Mouse (Mus musculus) gastrocnemius, adult 2 months (tissue): Measurements from ENCODE around the gene Dcpp3. TPM values are rescaled to one million over a fixed set of nuclear protein-coding genes. Genes with fewer than 3 reads are reported as not detected.
"Not testable (repeated sequence)": the region's sequence is repeated elsewhere in the genome, so short reads cannot be mapped to it uniquely, and the experiment has no call there.

ENCODE experiments used
- DNase-seq: peaks from one replicate; pipeline ENCODE4 v3.0.0; 2022
- H3K27ac ChIP-seq: fragments of 200-600 bp; 2 replicates; pipeline ENCODE4 v1.8.1; 2022; ENCODE audit warnings: mild to moderate bottlenecking
- H3K4me3 ChIP-seq: fragments of 200-600 bp; 2 replicates; pipeline ENCODE4 v1.8.1; 2022; ENCODE audit warnings: mild to moderate bottlenecking, moderate library complexity
- CTCF ChIP-seq: fragments of 200-600 bp; IDR thresholded peaks from 2 replicates; pipeline ENCODE4 v1.8.1; 2022; ENCODE audit warnings: antibody characterized with exemption, mild to moderate bottlenecking, moderate library complexity
- intact Hi-C: fragments of 180-260 bp; cut with DNase I; formaldehyde crosslinking; loops from one replicate; pipeline ENCODE4 v1.15.1; 2025
- long read RNA-seq, 2 experiments: library from polyadenylated mRNA; stranded (forward); transcript quantifications; one replicate each; pipeline ENCODE4 v2.0.0; 2021
- total RNA-seq, 2 experiments: library from RNA; stranded (reverse); gene quantifications; 2 replicates each; pipeline ENCODE4 v1.2.3; 2021

The Dcpp3 gene
- not detected for total RNA-seq
- long read RNA-seq, experiment 1 = 0 reads
- long read RNA-seq, experiment 2 = 0 reads

DNA sequence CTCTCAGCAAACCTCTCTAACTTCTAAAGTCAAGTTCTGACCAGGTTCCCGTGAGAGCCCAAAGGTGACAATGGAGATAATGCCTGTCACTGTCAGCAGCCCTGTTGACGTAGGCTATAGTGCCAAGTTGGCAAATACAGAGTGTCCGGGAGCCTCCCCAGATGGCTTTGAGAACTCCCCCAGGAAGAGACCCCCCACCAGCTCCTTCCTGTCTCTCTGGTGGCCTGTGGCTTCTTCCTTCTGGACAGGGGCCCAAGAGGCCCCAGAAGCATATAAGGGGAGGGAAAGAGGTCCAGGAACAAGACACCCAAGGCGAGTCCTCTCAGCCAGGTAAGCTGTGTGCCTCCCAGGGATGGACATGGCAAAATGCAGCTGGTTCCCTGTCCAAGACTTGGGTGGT, at the start of gene Dcpp3:
Dcpp3 (plus strand) TSS at position 301 of the 400 bp plus-strand sequence.
- H3K27ac ChIP-seq, H3K4me3 ChIP-seq, DNase-seq, intact Hi-C loops: not testable (repeated sequence)

DNA sequence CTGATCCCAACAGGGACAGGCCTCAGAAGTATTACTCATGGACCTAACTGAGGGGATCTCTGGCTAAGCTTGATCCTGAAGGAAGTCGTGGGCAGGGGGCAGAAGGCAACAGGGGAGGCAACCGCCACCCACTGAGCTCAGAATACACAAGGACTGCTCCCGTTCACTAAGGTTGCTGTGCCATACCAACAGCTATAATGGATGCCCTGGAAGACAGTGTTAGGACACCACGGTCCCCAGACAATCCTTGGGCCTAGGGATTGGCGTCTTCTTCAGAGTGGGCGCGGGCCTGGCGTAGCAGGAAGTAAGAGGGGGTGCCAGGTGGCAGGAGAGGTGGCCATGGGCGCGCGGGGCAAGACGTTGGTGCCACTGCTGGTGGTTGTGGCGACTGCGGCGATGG, 49.5 kb upstream of the Dcpp3 start, which contains the start of gene Prss21:
Prss21 (plus strand) TSS at position 301 of the 400 bp plus-strand sequence.
- intact Hi-C loops = no loop called here

DNA sequence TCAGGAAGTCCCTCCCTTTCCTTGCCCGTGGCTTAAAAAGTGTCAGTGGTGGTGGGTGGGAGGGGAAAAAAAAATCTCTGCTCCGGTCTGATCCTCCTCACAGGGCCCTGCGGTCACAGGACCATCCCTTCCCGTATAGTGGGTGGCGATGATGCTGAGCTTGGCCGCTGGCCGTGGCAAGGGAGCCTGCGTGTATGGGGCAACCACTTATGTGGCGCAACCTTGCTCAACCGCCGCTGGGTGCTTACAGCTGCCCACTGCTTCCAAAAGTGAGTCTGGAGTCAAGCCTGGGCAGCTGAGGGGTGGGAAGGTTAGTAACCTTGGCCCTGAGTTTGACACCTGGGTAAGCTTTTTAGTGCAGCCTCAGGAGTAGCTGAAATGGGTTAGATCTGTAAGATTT, 48.7 kb upstream of the Dcpp3 start:
- Histone ChIP-seq H3K27ac (no peak overlapping the region), H3K4me3 (no peak overlapping the region)
- no peak for TF ChIP-seq CTCF
- DNase-seq = peak; percentile 27
- intact Hi-C loops = no loop called here

More for the DNA sequence above, 49.5 kb upstream of the Dcpp3 start, which contains the start of gene Prss21:
- TF ChIP-seq CTCF = no peak
- DNase-seq = no peak
- H3K27ac ChIP-seq = no peak within 1 kb of the TSS
- no peak within 1 kb of the TSS for H3K4me3 ChIP-seq

DNA sequence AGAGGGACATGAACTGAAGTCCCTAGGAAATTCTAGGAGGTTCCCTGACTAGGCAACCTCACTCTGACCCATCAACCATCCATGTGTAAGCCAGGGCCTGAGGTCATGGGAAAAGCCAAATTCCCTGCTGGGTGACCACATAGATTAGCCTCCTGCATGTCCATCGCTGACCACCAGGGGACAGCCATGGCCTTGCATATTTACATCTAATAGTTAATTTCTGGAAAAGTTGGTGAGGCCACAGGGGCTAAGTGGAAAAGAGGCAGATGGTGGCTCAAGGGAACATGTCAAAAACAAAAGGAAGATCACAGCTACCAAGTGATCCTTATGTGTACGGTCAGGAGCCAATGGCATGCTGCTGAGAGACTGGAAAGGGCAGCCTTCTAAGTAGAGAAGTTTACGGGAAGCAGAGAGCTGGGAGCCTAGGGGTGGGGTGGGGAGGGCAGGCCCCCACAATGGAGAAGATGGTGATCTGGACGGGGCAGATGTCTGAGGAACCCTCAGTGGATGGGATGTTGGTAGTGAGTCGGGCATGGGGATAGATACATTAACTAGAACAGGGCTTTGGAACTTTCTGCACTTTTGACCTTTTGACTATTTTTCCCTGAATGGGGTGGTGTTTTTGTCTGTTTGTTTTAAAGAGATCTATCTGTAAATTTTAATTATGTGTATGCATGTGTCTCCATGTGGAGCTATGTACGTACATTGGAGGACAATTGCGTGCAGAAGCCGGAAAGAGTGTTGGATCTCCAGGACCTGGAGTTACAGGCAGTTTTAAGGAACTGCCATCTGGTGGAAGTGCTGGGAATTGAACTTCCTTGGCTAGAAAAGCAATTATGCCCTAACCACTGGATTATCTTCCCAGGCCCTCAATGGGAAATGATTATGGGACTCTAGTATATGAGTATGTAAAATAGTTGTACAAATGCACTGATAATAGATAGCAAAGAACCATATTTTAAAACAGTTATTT, 43.1 kb upstream of the Dcpp3 start:
- DNase-seq = peak; percentile 55
- Histone ChIP-seq H3K4me3 (no peak overlapping the region), H3K27ac (no peak overlapping the region)
- intact Hi-C loops = loop anchor here (1.0 to 5.0 kb wide), 2 partner anchors 48 to 86 kb away; no protein-coding TSS in a partner anchor
- TF ChIP-seq CTCF = peak; percentile 78

DNA sequence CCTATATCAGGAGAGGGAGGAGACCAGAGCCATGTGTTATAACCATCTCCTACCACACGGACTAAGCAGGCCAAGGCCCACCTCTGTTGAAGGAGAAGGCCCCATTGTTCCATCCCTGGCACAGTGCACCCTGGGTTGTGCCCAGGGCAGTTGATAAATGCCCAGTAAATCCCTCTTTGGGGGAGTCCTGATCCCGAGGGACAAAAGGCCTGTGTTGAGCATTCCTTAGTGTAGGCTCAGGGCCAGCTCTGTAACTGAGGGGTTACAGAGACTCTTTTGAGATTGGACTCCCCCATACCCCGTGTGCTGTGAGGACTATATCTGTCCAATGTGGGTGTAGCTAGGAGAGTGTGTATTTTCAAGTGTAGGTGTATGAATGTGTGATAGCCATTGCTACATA, 40.5 kb upstream of the Dcpp3 start:
- no peak for DNase-seq
- Histone ChIP-seq H3K27ac (no peak overlapping the region), H3K4me3 (no peak overlapping the region)
- TF ChIP-seq CTCF = no peak
- intact Hi-C loops = no loop called here

DNA sequence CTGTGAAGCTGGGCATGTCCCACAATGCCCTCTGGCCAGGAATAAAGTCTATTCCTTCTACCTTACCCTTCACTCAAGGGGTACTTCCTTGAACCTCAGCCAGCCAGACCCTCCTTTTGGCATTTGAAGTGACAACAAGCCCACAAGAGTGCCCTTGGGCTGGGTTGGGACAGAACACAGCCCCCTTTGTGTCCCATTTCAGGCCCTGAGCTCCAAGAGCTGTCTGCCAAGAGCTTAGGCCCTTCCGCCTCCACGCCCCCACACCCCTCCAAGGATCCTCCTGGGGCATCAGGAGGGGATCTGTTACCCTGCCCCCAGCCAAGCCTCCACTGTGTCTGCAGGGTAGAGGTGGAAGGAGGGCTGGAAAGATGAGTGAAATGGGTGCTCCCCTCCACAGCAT, 40.1 kb upstream of the Dcpp3 start:
- DNase-seq = no peak
- no peak for TF ChIP-seq CTCF
- no peak overlapping the region for H3K27ac ChIP-seq
- no peak overlapping the region for H3K4me3 ChIP-seq
- intact Hi-C loops = no loop called here

DNA sequence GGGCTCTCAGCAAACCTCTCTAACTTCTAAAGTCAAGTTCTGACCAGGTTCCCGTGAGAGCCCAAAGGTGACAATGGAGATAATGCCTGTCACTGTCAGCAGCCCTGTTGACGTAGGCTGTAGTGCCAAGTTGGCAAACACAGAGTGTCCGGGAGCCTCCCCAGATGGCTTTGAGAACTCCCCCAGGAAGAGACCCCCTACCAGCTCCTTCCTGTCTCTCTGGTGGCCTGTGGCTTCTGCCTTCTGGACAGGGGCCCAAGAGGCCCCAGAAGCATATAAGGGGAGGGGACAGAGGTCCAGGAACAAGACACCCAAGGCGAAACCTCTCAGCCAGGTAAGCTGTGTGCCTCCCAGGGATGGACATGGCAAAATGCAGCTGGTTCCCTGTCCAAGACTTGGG, 36.7 kb upstream of the Dcpp3 start, which contains the start of the genes Dcpp1 and Dcpp2:
Dcpp1 (plus strand) TSS at position 301 of the 400 bp plus-strand sequence.
Dcpp2 (plus strand) TSS at position 305 of the 400 bp plus-strand sequence.
- DNase-seq, intact Hi-C loops, H3K4me3 ChIP-seq, H3K27ac ChIP-seq: not testable (repeated sequence)

DNA sequence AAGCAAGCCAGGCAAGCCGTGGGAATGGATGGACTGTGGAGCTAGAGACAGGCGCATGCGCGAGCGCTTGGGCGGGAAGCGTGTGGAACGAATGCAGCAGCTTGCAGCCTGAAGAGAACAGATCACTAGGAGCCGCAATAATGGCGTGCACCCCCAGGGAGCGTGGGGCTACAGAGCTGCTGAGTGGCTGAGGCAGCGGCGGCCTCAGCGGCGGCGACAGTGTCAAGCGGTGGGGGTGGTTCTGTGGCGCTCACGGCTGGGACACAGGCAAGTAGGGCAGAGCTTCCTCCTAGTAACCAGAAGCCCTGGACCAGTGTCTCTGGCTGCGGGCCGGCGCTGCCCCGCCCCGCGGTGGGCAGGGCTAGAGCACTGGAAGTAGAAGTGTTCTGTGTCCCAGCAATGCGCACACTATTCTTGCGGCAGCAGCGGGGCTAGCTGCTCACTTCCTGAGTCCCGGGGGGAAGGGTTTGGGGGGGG, 7.3 kb downstream of the Dcpp3 start:
- intact Hi-C loops = loop anchor here (5.0 kb wide), 1 partner anchor 52 kb away; no protein-coding TSS in a partner anchor
- Histone ChIP-seq H3K27ac (peak overlapping the region; percentile 87), H3K4me3 (peak overlapping the region; percentile 83)
- DNase-seq = peak; percentile 95
- 0 out of 2 replicates have a peak, but pooled peaks have one; percentile 4 for TF ChIP-seq CTCF

DNA sequence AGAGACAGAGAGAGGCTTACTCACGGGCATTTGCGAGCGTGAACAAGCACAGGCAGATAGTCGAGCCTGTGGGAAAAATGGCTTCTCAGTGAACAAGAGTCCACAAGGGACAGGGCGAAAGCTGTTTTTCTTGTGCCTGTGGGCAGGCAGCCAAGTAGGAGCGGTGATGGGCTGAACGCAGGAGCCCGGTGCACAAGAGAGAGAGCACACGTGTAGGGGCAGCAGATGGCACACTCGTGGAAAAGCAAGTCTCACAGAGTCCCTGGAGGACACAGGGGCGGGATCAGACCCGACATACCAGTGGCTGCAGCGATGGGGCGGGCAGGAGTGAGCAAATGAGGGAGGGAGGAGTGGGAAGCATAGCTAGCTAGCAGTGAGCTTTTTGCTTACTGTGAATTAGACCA, 7.8 kb downstream of the Dcpp3 start:
- DNase-seq = peak; percentile 63
- Histone ChIP-seq H3K4me3 (peak overlapping the region; percentile 83), H3K27ac (peak overlapping the region; percentile 87)
- intact Hi-C loops = no loop called here
- TF ChIP-seq CTCF = no peak

DNA sequence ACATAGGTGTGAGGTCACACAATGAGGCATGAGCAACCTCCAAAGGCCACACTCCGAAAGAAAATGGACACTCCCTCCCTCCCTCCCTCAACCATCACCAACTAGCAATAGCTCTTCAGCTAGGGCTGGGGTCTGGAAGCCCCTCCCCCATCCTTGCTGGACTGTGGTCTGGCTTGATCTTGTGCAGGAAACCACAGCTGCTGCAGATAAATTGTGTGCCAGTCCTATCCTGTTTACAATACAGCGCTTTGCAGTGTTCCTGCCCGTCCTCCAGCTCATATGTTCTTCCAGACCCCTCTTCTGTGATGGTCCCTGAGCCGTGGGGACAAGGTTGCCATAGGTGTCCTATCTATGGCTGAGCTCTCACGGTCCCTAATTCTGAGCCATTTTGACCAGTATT, 13.9 kb downstream of the Dcpp3 start:
- intact Hi-C loops = no loop called here
- no peak overlapping the region for H3K27ac ChIP-seq
- no peak for DNase-seq
- no peak overlapping the region for H3K4me3 ChIP-seq
- TF ChIP-seq CTCF = no peak

DNA sequence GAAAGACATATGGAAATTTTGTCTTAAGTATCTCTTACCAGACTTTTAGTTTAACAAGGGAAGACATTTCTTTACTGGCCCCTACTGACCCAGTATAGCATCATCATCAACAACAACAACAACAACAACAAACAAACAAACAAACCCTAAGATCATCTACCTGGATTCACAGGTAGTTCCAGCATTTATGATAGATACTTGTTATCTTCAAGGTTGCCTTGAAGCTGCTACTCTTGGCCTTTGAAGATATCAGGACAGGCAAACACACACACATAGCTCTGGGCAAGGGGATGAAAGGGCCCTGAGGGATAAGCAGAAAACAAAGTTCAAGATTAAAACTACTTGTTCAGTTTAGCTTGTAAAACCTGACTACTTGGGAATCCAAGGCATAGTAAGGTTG, 24.1 kb downstream of the Dcpp3 start, which contains the start of gene Sbp:
Sbp (plus strand) TSS at position 301 of the 400 bp plus-strand sequence.
- no peak for DNase-seq
- H3K4me3 ChIP-seq = no peak within 1 kb of the TSS
- intact Hi-C loops = no loop called here
- no peak within 1 kb of the TSS for H3K27ac ChIP-seq
- no peak for TF ChIP-seq CTCF

DNA sequence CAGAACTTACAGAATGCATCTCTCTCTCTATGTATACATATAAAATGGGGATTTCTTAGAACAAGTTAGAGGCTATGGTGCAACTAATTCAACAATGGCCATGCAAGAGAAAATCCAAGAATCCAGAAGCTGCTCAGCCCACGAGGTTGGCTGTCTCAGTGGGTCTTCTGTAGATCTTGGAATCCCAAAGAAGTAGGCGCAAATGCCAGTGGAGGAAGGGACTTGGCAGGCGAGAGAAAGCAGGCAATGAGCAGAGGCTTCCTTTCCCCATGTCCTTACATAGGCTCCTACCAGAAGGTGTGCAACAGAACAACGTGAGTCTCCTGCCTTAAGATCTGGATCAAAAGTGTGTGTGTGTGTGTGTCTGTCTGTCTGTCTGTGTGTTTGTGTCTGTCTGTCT, 30.2 kb downstream of the Dcpp3 start:
- DNase-seq, H3K4me3 ChIP-seq, intact Hi-C loops, H3K27ac ChIP-seq: not testable (repeated sequence)

DNA sequence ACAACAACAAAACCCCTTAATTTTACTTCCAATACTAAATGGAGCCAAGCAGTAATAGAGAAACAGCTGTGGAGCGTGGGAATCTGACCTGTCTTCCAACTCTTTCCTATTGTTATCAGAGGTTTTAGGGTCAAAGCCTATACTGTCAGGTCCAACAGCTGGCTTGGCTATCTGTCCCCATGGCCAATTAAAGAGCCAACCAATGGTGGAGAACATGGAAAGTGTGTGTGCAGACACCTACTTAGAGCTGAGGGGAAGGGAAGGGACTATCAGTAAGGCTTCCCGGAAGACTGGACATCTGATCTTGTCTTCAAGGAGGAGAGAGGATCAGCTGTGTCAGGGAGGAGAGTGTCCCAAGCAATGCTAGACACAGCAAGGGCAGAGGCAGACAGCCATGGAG, 31.8 kb downstream of the Dcpp3 start:
- TF ChIP-seq CTCF = no peak
- DNase-seq = no peak
- intact Hi-C loops = no loop called here
- no peak overlapping the region for H3K4me3 ChIP-seq
- no peak overlapping the region for H3K27ac ChIP-seq

DNA sequence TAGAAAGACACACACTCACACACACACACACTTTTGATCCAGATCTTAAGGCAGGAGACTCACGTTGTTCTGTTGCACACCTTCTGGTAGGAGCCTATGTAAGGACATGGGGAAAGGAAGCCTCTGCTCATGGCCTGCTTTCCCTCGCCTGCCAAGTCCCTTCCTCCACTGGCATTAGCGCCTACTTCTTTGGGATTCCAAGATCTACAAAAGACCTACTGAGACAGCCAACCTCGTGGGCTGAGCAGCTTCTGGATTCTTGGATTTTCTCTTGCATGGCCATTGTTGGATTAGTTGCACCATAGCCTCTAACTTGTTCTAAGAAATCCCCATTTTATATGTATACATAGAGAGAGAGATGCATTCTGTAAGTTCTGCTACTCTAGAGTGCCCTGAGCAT, 33.6 kb downstream of the Dcpp3 start:
- H3K4me3 ChIP-seq, H3K27ac ChIP-seq, intact Hi-C loops, DNase-seq: not testable (repeated sequence)
